Mouse (Mus musculus) midbrain, embryonic 10.5 days (tissue): ENCODE measurements around the gene Nfkbid. TPM values are rescaled to one million over a fixed set of nuclear protein-coding genes. Genes with fewer than 3 reads are reported as not detected.
"Not testable (repeated sequence)": the region's sequence is repeated elsewhere in the genome, so short reads cannot be mapped to it uniquely, and the experiment has no call there.

Experiments
- DNase-seq: peaks from one replicate; pipeline ENCODE4 v3.0.0-alpha.2; 2017; ENCODE audit warnings: low spot score
- H3K27ac ChIP-seq: fragments of 300-500 bp; sonication (generic); replicated peaks from 2 replicates; pipeline ENCODE4 v1.5.1; 2016; ENCODE audit warnings: mild to moderate bottlenecking
- H3K27me3 ChIP-seq: fragments of 300-500 bp; sonication (generic); 2 replicates; pipeline ENCODE4 v1.6.1; 2016; ENCODE audit warnings: low read depth, mild to moderate bottlenecking; ENCODE audit not compliant: poor library complexity, severe bottlenecking
- H3K36me3 ChIP-seq: fragments of 300-500 bp; sonication (generic); 2 replicates; pipeline ENCODE4 v1.6.1; 2016; ENCODE audit warnings: mild to moderate bottlenecking, moderate library complexity
- H3K4me1 ChIP-seq: fragments of 300-500 bp; sonication (generic); 2 replicates; pipeline ENCODE4 v1.6.1; 2016
- H3K4me3 ChIP-seq: fragments of 300-500 bp; sonication (generic); 2 replicates; pipeline ENCODE4 v1.5.1; 2016; ENCODE audit warnings: mild to moderate bottlenecking, moderate library complexity
- H3K9me3 ChIP-seq: fragments of 300-500 bp; sonication (generic); replicated peaks from 2 replicates; pipeline ENCODE4 v1.6.1; 2016; ENCODE audit warnings: mild to moderate bottlenecking
- WGBS: fragments of 180-500 bp; shearing (Covaris S2); methylation state at CpG from one replicate; pipeline ENCODE4 v1.1.7; 2016; 5-methylcytosine and 5-hydroxymethylcytosine counted together
- polyA plus RNA-seq: library from polyadenylated mRNA; unstranded; fragments of >200 nt; fragmentation: Nextera tagmentation; extraction: Ambion mirVana; gene quantifications from 2 replicates; pipeline ENCODE4 v1.2.1, GENCODE M21; 2016

The Nfkbid gene
- polyA plus RNA-seq, 1 experiment from 2014 or later = 1.4 TPM

GRCm38 (mm10) chr7:30456487-30456886 is 35.0 kb downstream of the Nfkbid start:
- Histone ChIP-seq H3K4me3 (peak overlapping the region; percentile 48), H3K27me3 (peaks cover 100% of the 10 kb centered on the region), H3K27ac (peak overlapping the region; percentile 52), H3K9me3 (0 out of 2 replicates have a peak, but pooled peaks cover 2% of the 10 kb centered on the region), H3K36me3 (no peaks in the 10 kb centered on the region), H3K4me1 (peaks cover 45% of the 10 kb centered on the region)
- no peak for DNase-seq
- WGBS = 2% methylated on average over 9 of the region's 9 CpGs

DNA sequence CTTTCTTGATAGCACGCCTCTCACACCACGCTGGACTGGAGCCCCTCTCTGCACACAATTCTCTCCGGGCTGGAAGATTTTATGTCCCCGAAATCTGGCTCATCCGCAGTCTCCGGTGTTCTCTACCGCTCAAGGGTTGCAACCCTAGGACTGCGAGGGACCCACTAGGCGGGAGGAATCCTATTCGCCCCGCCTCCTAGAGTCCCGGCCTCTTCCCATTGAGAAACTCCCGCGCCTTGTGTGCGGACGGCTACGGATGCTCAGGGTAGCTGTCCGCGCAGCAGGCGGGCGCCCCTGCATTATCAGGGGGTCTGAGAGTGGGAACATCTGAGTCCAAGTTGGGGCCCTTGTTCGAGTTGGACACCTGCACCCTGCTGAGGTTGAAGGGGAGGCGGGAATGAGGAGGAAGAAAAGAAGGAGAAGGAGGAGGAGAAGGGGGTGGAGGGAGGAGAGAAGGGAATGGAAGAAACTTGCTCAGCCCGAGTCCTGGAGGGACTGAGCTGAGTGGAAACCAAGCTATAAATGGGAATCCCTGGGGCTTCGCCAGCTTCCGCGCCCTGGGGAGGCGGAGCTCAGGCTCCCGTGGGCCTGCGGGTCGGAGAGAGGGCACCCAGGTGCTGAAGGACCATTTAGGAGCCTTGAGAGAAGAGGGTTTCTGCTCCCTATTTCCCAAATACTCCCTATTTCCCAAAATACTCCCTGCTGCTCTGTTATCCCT is 35.5 kb downstream of the Nfkbid start:
- peak overlapping the region; percentile 52 for H3K27ac ChIP-seq
- peaks cover 100% of the 10 kb centered on the region for H3K27me3 ChIP-seq
- peak overlapping the region; percentile 48 for H3K4me3 ChIP-seq
- peak; percentile 44 for DNase-seq
- peaks cover 45% of the 10 kb centered on the region for H3K4me1 ChIP-seq
- under 1% methylated on average over 31 of the region's 31 CpGs for WGBS
- H3K9me3 ChIP-seq = 0 out of 2 replicates have a peak, but pooled peaks cover 2% of the 10 kb centered on the region
- H3K36me3 ChIP-seq = no peaks in the 10 kb centered on the region

GRCm38 (mm10) chr7:30457629-30458330 is 36.2 kb downstream of the Nfkbid start, which contains the start of the genes Kirrel2 and Nphs1:
Gene Kirrel2, minus strand, starts transcription at chr7:30457690.
Gene Nphs1, plus strand, starts transcription at chr7:30458315.
- WGBS = 2% methylated on average over 16 of the region's 16 CpGs
- peaks cover 45% of the 10 kb centered on the region for H3K4me1 ChIP-seq
- H3K27me3 ChIP-seq = peaks cover 100% of the 10 kb centered on the region
- peak within 1 kb of the TSS; percentile 48 for H3K4me3 ChIP-seq
- H3K9me3 ChIP-seq = 0 out of 2 replicates have a peak, but pooled peaks cover 2% of the 10 kb centered on the region
- no peaks in the 10 kb centered on the region for H3K36me3 ChIP-seq
- peak within 1 kb of the TSS; percentile 52 for H3K27ac ChIP-seq
- peak; percentile 76 for DNase-seq

DNA sequence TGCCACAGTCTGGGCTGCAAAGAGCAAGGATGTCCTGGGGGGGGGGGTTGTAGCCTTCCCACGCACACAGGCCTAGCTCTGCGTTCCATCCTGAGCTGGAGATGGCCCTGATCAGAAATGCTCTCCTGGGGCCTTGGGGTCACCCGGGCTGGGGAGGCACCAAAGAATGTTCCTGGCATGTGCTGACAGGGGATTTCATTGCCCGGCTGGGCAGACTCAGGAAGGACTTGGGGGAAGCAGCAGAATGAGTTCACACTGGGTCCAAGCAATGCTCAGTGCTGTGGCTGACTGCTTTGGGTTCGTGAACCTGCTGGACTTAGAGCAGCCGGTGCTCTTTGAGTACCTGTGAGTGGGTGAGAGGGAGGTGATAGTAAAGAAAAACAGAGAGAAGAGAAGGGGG is 38.0 kb downstream of the Nfkbid start:
- 35% methylated on average over 6 of the region's 6 CpGs for WGBS
- H3K4me3 ChIP-seq = no peak overlapping the region
- no peak overlapping the region for H3K27ac ChIP-seq

GRCm38 (mm10) chr7:30463568-30463967 is 42.0 kb downstream of the Nfkbid start:
- no peak for DNase-seq
- WGBS = 26% methylated on average over 7 of the region's 7 CpGs
- H3K27me3 ChIP-seq = peaks cover 100% of the 10 kb centered on the region
- H3K4me3 ChIP-seq = no peak overlapping the region
- no peaks in the 10 kb centered on the region for H3K9me3 ChIP-seq
- H3K27ac ChIP-seq = no peak overlapping the region
- peaks cover 19% of the 10 kb centered on the region for H3K4me1 ChIP-seq
- H3K36me3 ChIP-seq = no peaks in the 10 kb centered on the region

More for the DNA sequence above, 38.0 kb downstream of the Nfkbid start:
- DNase-seq = no peak
- Histone ChIP-seq H3K9me3 (0 out of 2 replicates have a peak, but pooled peaks cover 2% of the 10 kb centered on the region), H3K27me3 (peaks cover 100% of the 10 kb centered on the region), H3K36me3 (no peaks in the 10 kb centered on the region), H3K4me1 (peaks cover 32% of the 10 kb centered on the region)

GRCm38 (mm10) chr7:30463996-30464395 is 42.5 kb downstream of the Nfkbid start:
- Histone ChIP-seq H3K4me1 (peaks cover 17% of the 10 kb centered on the region), H3K4me3 (no peak overlapping the region), H3K27ac (no peak overlapping the region), H3K27me3 (peaks cover 97% of the 10 kb centered on the region), H3K9me3 (no peaks in the 10 kb centered on the region), H3K36me3 (no peaks in the 10 kb centered on the region)
- no peak for DNase-seq
- WGBS = 14% methylated on average over 4 of the region's 4 CpGs

GRCm38 (mm10) chr7:30464816-30465300 is 43.3 kb downstream of the Nfkbid start:
- Histone ChIP-seq H3K9me3 (no peaks in the 10 kb centered on the region), H3K4me3 (no peak overlapping the region), H3K36me3 (no peaks in the 10 kb centered on the region), H3K27me3 (peaks cover 90% of the 10 kb centered on the region), H3K4me1 (peaks cover 11% of the 10 kb centered on the region), H3K27ac (no peak overlapping the region)
- DNase-seq = no peak
- WGBS = 19% methylated on average over 6 of the region's 6 CpGs

DNA sequence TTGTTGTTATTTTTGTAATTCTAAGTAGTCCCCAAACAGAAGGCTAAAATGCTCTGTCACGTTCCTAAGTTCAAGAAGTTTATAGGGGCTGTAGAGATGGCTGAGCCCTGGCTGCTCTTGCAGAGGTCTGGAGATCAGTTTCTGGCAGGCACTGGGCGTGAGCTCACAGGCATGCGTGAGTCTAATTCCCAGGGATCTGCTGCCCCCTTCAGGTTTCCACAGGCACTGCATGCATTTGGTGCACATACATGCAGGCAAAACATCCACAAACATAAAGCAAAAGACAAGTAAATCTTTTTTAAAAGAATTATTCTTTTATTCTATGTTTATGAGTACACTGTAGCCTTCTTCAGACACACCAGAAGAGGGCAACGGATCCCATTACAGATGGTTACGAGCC is 50.9 kb downstream of the Nfkbid start:
- 51% methylated on average over 5 of the region's 5 CpGs for WGBS
- Histone ChIP-seq H3K27me3 (peaks cover 23% of the 10 kb centered on the region), H3K9me3 (peaks cover 4% of the 10 kb centered on the region; the same call in 1 of the 2 replicates), H3K4me1 (peaks cover 3% of the 10 kb centered on the region), H3K27ac (no peak overlapping the region), H3K4me3 (no peak overlapping the region), H3K36me3 (no peaks in the 10 kb centered on the region)
- DNase-seq = peak; percentile 56

GRCm38 (mm10) chr7:30474999-30475398 is 53.5 kb downstream of the Nfkbid start:
- peaks cover 4% of the 10 kb centered on the region; the same call in 1 of the 2 replicates for H3K9me3 ChIP-seq
- H3K4me1 ChIP-seq = peaks cover 15% of the 10 kb centered on the region
- DNase-seq = no peak
- no peaks in the 10 kb centered on the region for H3K36me3 ChIP-seq
- H3K27ac ChIP-seq = no peak overlapping the region
- H3K4me3 ChIP-seq = no peak overlapping the region
- 0 out of 2 replicates have a peak, but pooled peaks cover 18% of the 10 kb centered on the region for H3K27me3 ChIP-seq
- 73% methylated on average over 4 of the region's 4 CpGs for WGBS

DNA sequence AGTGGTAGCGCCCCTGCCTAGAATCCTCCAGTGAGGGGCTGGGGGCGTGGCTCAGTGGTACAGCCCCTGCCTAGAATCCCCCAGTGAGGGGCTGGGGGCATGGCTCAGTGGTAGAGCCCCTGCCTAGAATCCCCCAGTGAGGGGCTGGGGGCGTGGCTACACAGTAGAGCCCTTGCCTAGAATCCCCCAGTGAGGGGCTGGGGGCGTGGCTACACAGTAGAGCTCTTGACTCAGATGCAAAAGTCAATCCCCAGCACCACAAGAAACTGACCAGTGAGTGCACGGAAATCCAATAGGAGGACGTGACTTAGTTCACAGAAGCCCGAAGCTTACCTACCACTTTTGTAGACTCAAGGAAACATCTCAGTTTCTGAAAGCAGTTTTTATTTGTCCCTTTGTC is 54.6 kb downstream of the Nfkbid start:
- not testable (repeated sequence) for H3K36me3 ChIP-seq, DNase-seq, H3K9me3 ChIP-seq, H3K27ac ChIP-seq, H3K4me3 ChIP-seq
- H3K4me1 ChIP-seq = peaks cover 15% of the 10 kb centered on the region
- 0 out of 2 replicates have a peak, but pooled peaks cover 11% of the 10 kb centered on the region for H3K27me3 ChIP-seq
- WGBS = 88% methylated on average over 7 of the region's 7 CpGs

DNA sequence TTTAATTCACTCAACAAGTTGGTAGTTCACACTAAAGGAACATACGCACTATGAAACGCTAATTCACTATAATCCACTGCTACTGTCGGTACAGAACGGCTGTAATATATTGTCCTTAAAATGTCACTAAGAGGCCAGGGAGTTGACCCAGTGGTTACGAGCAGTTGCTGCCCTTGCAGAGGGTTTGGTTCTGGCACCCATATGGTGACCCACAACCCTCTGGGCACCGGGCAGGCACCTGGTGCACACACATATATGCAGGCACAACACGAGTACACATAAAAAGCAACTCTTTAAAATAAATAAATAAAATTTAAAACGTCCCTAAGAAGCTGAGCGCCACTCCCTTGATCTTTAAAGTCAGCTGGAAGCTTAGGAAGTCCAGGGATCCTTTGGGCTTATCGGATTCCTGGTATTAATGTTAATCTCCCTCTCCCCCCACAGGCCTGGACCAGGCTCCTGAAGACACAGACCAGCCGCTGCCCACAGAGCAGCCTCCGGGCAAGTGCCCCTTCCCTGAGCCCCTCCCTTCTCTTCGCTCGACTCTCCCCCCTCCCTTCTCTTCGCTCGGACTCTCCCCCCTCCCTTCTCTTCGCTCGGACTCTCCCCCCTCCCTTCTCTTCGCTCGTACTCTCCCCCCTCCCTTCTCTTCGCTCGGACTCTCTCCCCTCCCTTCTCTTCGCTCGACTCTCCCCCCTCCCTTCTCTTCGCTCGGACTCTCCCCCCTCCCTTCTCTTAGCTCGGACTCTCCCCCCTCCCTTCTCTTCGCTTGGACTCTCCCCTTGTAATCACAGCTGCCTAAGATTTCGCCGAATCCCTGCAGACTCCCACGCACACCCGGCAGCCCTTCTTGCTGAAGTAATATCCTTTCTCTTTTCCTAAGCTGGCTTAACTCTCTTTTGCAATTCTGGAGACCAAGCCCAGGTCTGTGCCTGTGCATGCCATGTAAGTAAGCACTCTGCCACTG is 56.2 kb downstream of the Nfkbid start:
- Histone ChIP-seq H3K9me3 (peaks cover 4% of the 10 kb centered on the region; the same call in 1 of the 2 replicates), H3K36me3 (no peaks in the 10 kb centered on the region), H3K27me3 (0 out of 2 replicates have a peak, but pooled peaks cover 11% of the 10 kb centered on the region), H3K27ac (peak overlapping the region; percentile 71), H3K4me3 (peak overlapping the region; percentile 50), H3K4me1 (peaks cover 15% of the 10 kb centered on the region)
- 12% methylated on average over 30 of the region's 32 CpGs for WGBS
- peak; percentile 49 for DNase-seq
